Comparison of ENCODE assay signal across 8 mouse cellular contexts in genomic region chr7:44857042-44857552, GRCm38 (mm10). TPM values are rescaled to one million over a fixed set of nuclear protein-coding genes. Genes with fewer than 3 reads are reported as not detected.
DNase-seq lines count a peak whose midpoint lies in the region; ATAC-seq lines count a peak whose summit lies in the region.

Gene Pnkp (plus strand): TSS chr7:44857139.

- H3K9ac ChIP-seq in embryonic facial prominence, embryonic 12.5 days = peak within 1 kb of the TSS; percentile 78
- H3K9ac ChIP-seq in limb, embryonic 11.5 days (ENCODE audit: low read length) = peak within 1 kb of the TSS; percentile 48
- peak within 1 kb of the TSS; percentile 78 for H3K9ac ChIP-seq in midbrain, embryonic 14.5 days (replicated peaks; ENCODE audit: low read length)

- H3K27me3 ChIP-seq in embryonic facial prominence, embryonic 12.5 days = no peaks in the 10 kb centered on the region
- H3K27me3 ChIP-seq in limb, embryonic 11.5 days (ENCODE audit: control insufficient read depth, insufficient read depth, low read length) = no peaks in the 10 kb centered on the region
- H3K27me3 ChIP-seq in midbrain, embryonic 14.5 days (ENCODE audit: control insufficient read depth, insufficient read depth, low read length) = no peaks in the 10 kb centered on the region

- H3K36me3 ChIP-seq in embryonic facial prominence, embryonic 12.5 days = peaks cover 17% of the 10 kb centered on the region
- H3K36me3 ChIP-seq in limb, embryonic 11.5 days (ENCODE audit: control insufficient read depth, insufficient read depth, low read length) = peaks cover 11% of the 10 kb centered on the region; the same call in 1 of the 2 replicates
- peaks cover 25% of the 10 kb centered on the region for H3K36me3 ChIP-seq in midbrain, embryonic 14.5 days (ENCODE audit: control insufficient read depth, insufficient read depth, low read length)

- peak; percentile 84 for DNase-seq in 3134 (ENCODE audit: extremely low read depth, insufficient read length, low spot score)
- peak; percentile 83 for DNase-seq in adrenal gland, postnatal 25 days
- peak; percentile 99 for DNase-seq in heart, adult 11 months
- peak; percentile 87 for DNase-seq in kidney, adult 18-20 months
- peak; percentile 89 for DNase-seq in limb, embryonic 11.5 days (ENCODE audit: low spot score)
- DNase-seq in midbrain, embryonic 14.5 days = peak; percentile 94
- peak; percentile 66 to 78 for DNase-seq in spleen, adult 18-20 months

- H3K4me2 ChIP-seq in embryonic facial prominence, embryonic 12.5 days (replicated peaks) = peak within 1 kb of the TSS; percentile 80
- peak within 1 kb of the TSS; percentile 75 for H3K4me2 ChIP-seq in limb, embryonic 11.5 days (ENCODE audit: low read depth, severe bottlenecking)
- H3K4me2 ChIP-seq in midbrain, embryonic 14.5 days (ENCODE audit: low read length) = peak within 1 kb of the TSS; percentile 90

- WGBS in embryonic facial prominence, embryonic 12.5 days = under 1% methylated on average over 32 of the region's 32 CpGs
- under 1% methylated on average over 32 of the region's 32 CpGs for WGBS in limb, embryonic 11.5 days
- under 1% methylated on average over 32 of the region's 32 CpGs for WGBS in midbrain, embryonic 14.5 days

- peak within 1 kb of the TSS; percentile 75 for H3K4me3 ChIP-seq in embryonic facial prominence, embryonic 12.5 days
- H3K4me3 ChIP-seq in limb, embryonic 11.5 days (ENCODE audit: low read depth, low read length) = peak within 1 kb of the TSS; percentile 52
- H3K4me3 ChIP-seq in midbrain, embryonic 14.5 days (replicated peaks; ENCODE audit: low read depth, low read length) = peak within 1 kb of the TSS; percentile 69

- peak; percentile 8; the same call in 1 of the 2 replicates for ATAC-seq in embryonic facial prominence, embryonic 12.5 days (ENCODE audit: insufficient number of reproducible peaks, insufficient read depth, low FRiP score, low TSS enrichment)
- peak; percentile 44; the same call in 1 of the 2 replicates for ATAC-seq in limb, embryonic 11.5 days (ENCODE audit: insufficient number of reproducible peaks, low FRiP score, low TSS enrichment, low read depth)
- peak; percentile 41; the same call in 1 of the 2 replicates for ATAC-seq in midbrain, embryonic 14.5 days (ENCODE audit: low FRiP score, low TSS enrichment)

- H3K9me3 ChIP-seq in embryonic facial prominence, embryonic 12.5 days = no peaks in the 10 kb centered on the region
- no peaks in the 10 kb centered on the region for H3K9me3 ChIP-seq in limb, embryonic 11.5 days (ENCODE audit: control insufficient read depth, low read length)
- no peaks in the 10 kb centered on the region for H3K9me3 ChIP-seq in midbrain, embryonic 14.5 days (ENCODE audit: control insufficient read depth, low read length)

- peak within 1 kb of the TSS; percentile 92 for H3K27ac ChIP-seq in embryonic facial prominence, embryonic 12.5 days
- peak within 1 kb of the TSS; percentile 83 for H3K27ac ChIP-seq in limb, embryonic 11.5 days (replicated peaks; ENCODE audit: low read depth, low read length)
- peak within 1 kb of the TSS; percentile 91 for H3K27ac ChIP-seq in midbrain, embryonic 14.5 days (replicated peaks; ENCODE audit: low read depth, low read length)

- peaks cover 40% of the 10 kb centered on the region for H3K4me1 ChIP-seq in embryonic facial prominence, embryonic 12.5 days
- H3K4me1 ChIP-seq in limb, embryonic 11.5 days (ENCODE audit: control insufficient read depth, insufficient read depth, low read length) = peaks cover 16% of the 10 kb centered on the region
- peaks cover 31% of the 10 kb centered on the region for H3K4me1 ChIP-seq in midbrain, embryonic 14.5 days (ENCODE audit: control insufficient read depth, insufficient read depth, low read length)

RNA-seq across cellular contexts. Expression of gene Pnkp, which starts in this region (rescaled TPM):
- 53.2 and 55.8 TPM in 2 replicates for total RNA-seq in adrenal gland, postnatal 25 days (2021)
- 29.0 and 30.4 TPM in 2 replicates for polyA plus RNA-seq in embryonic facial prominence, embryonic 12.5 days (2016; fragmentation: Nextera tagmentation; extraction: Ambion mirVana)
- 31.0 and 31.2 TPM in 2 replicates for polyA plus RNA-seq in limb, embryonic 11.5 days (2014; fragmentation: Nextera tagmentation; extraction: Ambion mirVana)
- polyA plus RNA-seq in midbrain, embryonic 14.5 days (2014; fragmentation: Nextera tagmentation; extraction: Ambion mirVana) = 28.8 and 30.4 TPM in 2 replicates

Comparison
In these comparisons a context has a peak if more than half of its experiments do, and no peak if none do; other contexts are left out.
1. Peak in every context shown above with its lines: DNase-seq, ATAC-seq, H3K4me3 ChIP-seq and H3K27ac ChIP-seq.